Mouse (Mus musculus): ENCODE results near the gene Gabpa. TPM values are rescaled to one million over a fixed set of nuclear protein-coding genes. Genes with fewer than 3 reads are reported as not detected.

The Gabpa gene
- 20.5 and 23.6 TPM in 2 replicates for polyA plus RNA-seq (2014; fragmentation: Nextera tagmentation; extraction: Ambion mirVana)

GRCm38 (mm10) chr16:84834745-84835440 lies at the start of gene Gabpa:
TSS of gene Gabpa (plus strand) at chr16:84834925.
- peaks cover 12% of the 10 kb centered on the region; the same call in 1 of the 2 replicates for H3K4me1 ChIP-seq (ENCODE audit: control insufficient read depth, insufficient read depth, low read length)
- H3K27me3 ChIP-seq (ENCODE audit: control insufficient read depth, insufficient read depth, low read length), result no peaks in the 10 kb centered on the region
- peak within 1 kb of the TSS; percentile 53 for H3K4me2 ChIP-seq (ENCODE audit: low read depth, low read length)
- under 1% methylated on average over 52 of the region's 52 CpGs for WGBS
- H3K9ac ChIP-seq (replicated peaks; ENCODE audit: low read depth, low read length), result peak within 1 kb of the TSS; percentile 83
- H3K27ac ChIP-seq (ENCODE audit: low read depth, low read length), result peak within 1 kb of the TSS; percentile 91
- peak within 1 kb of the TSS; percentile 86 for H3K4me3 ChIP-seq (ENCODE audit: low read depth, low read length)
- ATAC-seq (ENCODE audit: low read depth), result peak; percentile 96
- no peaks in the 10 kb centered on the region for H3K9me3 ChIP-seq (ENCODE audit: control insufficient read depth, low read length)
- H3K36me3 ChIP-seq (ENCODE audit: control insufficient read depth, insufficient read depth, low read length), result peaks cover 15% of the 10 kb centered on the region

- Histone ChIP-seq H3K9ac (replicated peaks; ENCODE audit: low read depth, low read length) (no peak overlapping the region), H3K27me3 (ENCODE audit: control insufficient read depth, insufficient read depth, low read length) (no peaks in the 10 kb centered on the region), H3K4me2 (ENCODE audit: low read depth, low read length) (no peak overlapping the region), H3K9me3 (ENCODE audit: control insufficient read depth, low read length) (no peaks in the 10 kb centered on the region), H3K4me1 (ENCODE audit: control insufficient read depth, insufficient read depth, low read length) (no peaks in the 10 kb centered on the region), H3K27ac (ENCODE audit: low read depth, low read length) (no peak overlapping the region), H3K4me3 (ENCODE audit: low read depth, low read length) (no peak overlapping the region), H3K36me3 (ENCODE audit: control insufficient read depth, insufficient read depth, low read length) (no peaks in the 10 kb centered on the region)
- WGBS, result 27% methylated on average over 7 of the region's 7 CpGs
- no peak for ATAC-seq (ENCODE audit: low read depth)
Measured at GRCm38 (mm10) chr16:84784966-84785365, 49.8 kb upstream of the Gabpa start.

GRCm38 (mm10) chr16:84790595-84791165 lies 44.0 kb upstream of the Gabpa start:
- no peak overlapping the region for H3K4me3 ChIP-seq (ENCODE audit: low read depth, low read length)
- no peaks in the 10 kb centered on the region for H3K9me3 ChIP-seq (ENCODE audit: control insufficient read depth, low read length)
- H3K4me1 ChIP-seq (ENCODE audit: control insufficient read depth, insufficient read depth, low read length), result no peaks in the 10 kb centered on the region
- no peaks in the 10 kb centered on the region for H3K36me3 ChIP-seq (ENCODE audit: control insufficient read depth, insufficient read depth, low read length)
- no peak overlapping the region for H3K9ac ChIP-seq (replicated peaks; ENCODE audit: low read depth, low read length)
- 88% methylated on average over 2 of the region's 2 CpGs for WGBS
- no peak overlapping the region for H3K27ac ChIP-seq (ENCODE audit: low read depth, low read length)
- ATAC-seq (ENCODE audit: low read depth), result no peak
- no peaks in the 10 kb centered on the region for H3K27me3 ChIP-seq (ENCODE audit: control insufficient read depth, insufficient read depth, low read length)
- H3K4me2 ChIP-seq (ENCODE audit: low read depth, low read length), result no peak overlapping the region

- 89% methylated on average over 14 of the region's 14 CpGs for WGBS
- no peak overlapping the region for H3K27ac ChIP-seq (ENCODE audit: low read depth, low read length)
- H3K4me1 ChIP-seq (ENCODE audit: control insufficient read depth, insufficient read depth, low read length), result no peaks in the 10 kb centered on the region
- no peak for ATAC-seq (ENCODE audit: low read depth)
- no peak overlapping the region for H3K9ac ChIP-seq (replicated peaks; ENCODE audit: low read depth, low read length)
- no peak overlapping the region for H3K4me2 ChIP-seq (ENCODE audit: low read depth, low read length)
- H3K27me3 ChIP-seq (ENCODE audit: control insufficient read depth, insufficient read depth, low read length), result no peaks in the 10 kb centered on the region
- no peaks in the 10 kb centered on the region for H3K36me3 ChIP-seq (ENCODE audit: control insufficient read depth, insufficient read depth, low read length)
- H3K9me3 ChIP-seq (ENCODE audit: control insufficient read depth, low read length), result no peaks in the 10 kb centered on the region
- H3K4me3 ChIP-seq (ENCODE audit: low read depth, low read length), result no peak overlapping the region
Measured at GRCm38 (mm10) chr16:84793401-84793800, 41.3 kb upstream of the Gabpa start.

GRCm38 (mm10) chr16:84795337-84795736 lies 39.4 kb upstream of the Gabpa start:
- Histone ChIP-seq H3K4me1 (ENCODE audit: control insufficient read depth, insufficient read depth, low read length) (no peaks in the 10 kb centered on the region), H3K36me3 (ENCODE audit: control insufficient read depth, insufficient read depth, low read length) (no peaks in the 10 kb centered on the region), H3K9ac (replicated peaks; ENCODE audit: low read depth, low read length) (no peak overlapping the region), H3K27ac (ENCODE audit: low read depth, low read length) (no peak overlapping the region), H3K4me3 (ENCODE audit: low read depth, low read length) (no peak overlapping the region), H3K27me3 (ENCODE audit: control insufficient read depth, insufficient read depth, low read length) (no peaks in the 10 kb centered on the region), H3K9me3 (ENCODE audit: control insufficient read depth, low read length) (no peaks in the 10 kb centered on the region), H3K4me2 (ENCODE audit: low read depth, low read length) (no peak overlapping the region)
- ATAC-seq (ENCODE audit: low read depth), result no peak
- WGBS, result 65% methylated on average over 3 of the region's 3 CpGs

GRCm38 (mm10) chr16:84796678-84797077 lies 38.0 kb upstream of the Gabpa start:
- H3K4me1 ChIP-seq (ENCODE audit: control insufficient read depth, insufficient read depth, low read length), result no peaks in the 10 kb centered on the region
- 61% methylated on average over 9 of the region's 9 CpGs for WGBS
- ATAC-seq (ENCODE audit: low read depth), result no peak

GRCm38 (mm10) chr16:84800038-84800437 lies 34.7 kb upstream of the Gabpa start:
- no peaks in the 10 kb centered on the region for H3K9me3 ChIP-seq (ENCODE audit: control insufficient read depth, low read length)
- no peak overlapping the region for H3K4me3 ChIP-seq (ENCODE audit: low read depth, low read length)
- no peak overlapping the region for H3K4me2 ChIP-seq (ENCODE audit: low read depth, low read length)
- H3K36me3 ChIP-seq (ENCODE audit: control insufficient read depth, insufficient read depth, low read length), result no peaks in the 10 kb centered on the region
- H3K27ac ChIP-seq (ENCODE audit: low read depth, low read length), result no peak overlapping the region
- WGBS, result 94% methylated on average over 1 of the region's 2 CpGs
- ATAC-seq (ENCODE audit: low read depth), result no peak
- H3K4me1 ChIP-seq (ENCODE audit: control insufficient read depth, insufficient read depth, low read length), result no peaks in the 10 kb centered on the region
- H3K27me3 ChIP-seq (ENCODE audit: control insufficient read depth, insufficient read depth, low read length), result no peaks in the 10 kb centered on the region
- H3K9ac ChIP-seq (replicated peaks; ENCODE audit: low read depth, low read length), result no peak overlapping the region

More at GRCm38 (mm10) chr16:84796678-84797077, 38.0 kb upstream of the Gabpa start:
- Histone ChIP-seq H3K9ac (replicated peaks; ENCODE audit: low read depth, low read length) (no peak overlapping the region), H3K27ac (ENCODE audit: low read depth, low read length) (no peak overlapping the region), H3K9me3 (ENCODE audit: control insufficient read depth, low read length) (no peaks in the 10 kb centered on the region), H3K4me2 (ENCODE audit: low read depth, low read length) (no peak overlapping the region), H3K4me3 (ENCODE audit: low read depth, low read length) (no peak overlapping the region), H3K27me3 (ENCODE audit: control insufficient read depth, insufficient read depth, low read length) (no peaks in the 10 kb centered on the region), H3K36me3 (ENCODE audit: control insufficient read depth, insufficient read depth, low read length) (no peaks in the 10 kb centered on the region)

GRCm38 (mm10) chr16:84802217-84802616 lies 32.5 kb upstream of the Gabpa start:
- H3K27me3 ChIP-seq (ENCODE audit: control insufficient read depth, insufficient read depth, low read length), result no peaks in the 10 kb centered on the region
- H3K36me3 ChIP-seq (ENCODE audit: control insufficient read depth, insufficient read depth, low read length), result no peaks in the 10 kb centered on the region
- no peak overlapping the region for H3K4me3 ChIP-seq (ENCODE audit: low read depth, low read length)
- WGBS, result 75% methylated on average over 6 of the region's 6 CpGs
- no peak overlapping the region for H3K9ac ChIP-seq (replicated peaks; ENCODE audit: low read depth, low read length)
- no peak overlapping the region for H3K27ac ChIP-seq (ENCODE audit: low read depth, low read length)
- no peaks in the 10 kb centered on the region for H3K4me1 ChIP-seq (ENCODE audit: control insufficient read depth, insufficient read depth, low read length)
- H3K9me3 ChIP-seq (ENCODE audit: control insufficient read depth, low read length), result no peaks in the 10 kb centered on the region
- no peak overlapping the region for H3K4me2 ChIP-seq (ENCODE audit: low read depth, low read length)
- ATAC-seq (ENCODE audit: low read depth), result peak; percentile 38; the same call in 1 of the 2 replicates

- H3K27ac ChIP-seq (ENCODE audit: low read depth, low read length), result no peak overlapping the region
- no peak overlapping the region for H3K9ac ChIP-seq (replicated peaks; ENCODE audit: low read depth, low read length)
- no peaks in the 10 kb centered on the region for H3K4me1 ChIP-seq (ENCODE audit: control insufficient read depth, insufficient read depth, low read length)
- H3K9me3 ChIP-seq (ENCODE audit: control insufficient read depth, low read length), result no peaks in the 10 kb centered on the region
- no peaks in the 10 kb centered on the region for H3K36me3 ChIP-seq (ENCODE audit: control insufficient read depth, insufficient read depth, low read length)
- H3K4me2 ChIP-seq (ENCODE audit: low read depth, low read length), result no peak overlapping the region
- no peak overlapping the region for H3K4me3 ChIP-seq (ENCODE audit: low read depth, low read length)
- no peak for ATAC-seq (ENCODE audit: low read depth)
- 75% methylated on average over 5 of the region's 5 CpGs for WGBS
- H3K27me3 ChIP-seq (ENCODE audit: control insufficient read depth, insufficient read depth, low read length), result no peaks in the 10 kb centered on the region
Measured at GRCm38 (mm10) chr16:84804866-84805265, 29.9 kb upstream of the Gabpa start.
